Mouse (Mus musculus) E14TG2a.4 (cell line): ENCODE measurements around the gene Frem2.

Source experiments
- CTCF ChIP-seq: conservative IDR thresholded peaks from 2 replicates; pipeline ENCODE4 v1.5.1; 2014; ENCODE audit warnings: low read length
- NANOG ChIP-seq: IDR thresholded peaks from 2 replicates; pipeline ENCODE4 v1.6.1; 2014; ENCODE audit warnings: borderline replicate concordance, low read length, mixed read lengths
- POU5F1 ChIP-seq: IDR thresholded peaks from 2 replicates; pipeline ENCODE4 v1.6.1; 2014; ENCODE audit warnings: low read length, borderline replicate concordance

GRCm38 (mm10) chr3:53655343-53655742 is 1.8 kb downstream of the Frem2 start:
- no peak for TF ChIP-seq CTCF
- no peak for TF ChIP-seq POU5F1
- TF ChIP-seq NANOG: no peak
